Mouse (Mus musculus): Measurements from ENCODE around the gene Plin2.
"Not testable (repeated sequence)": the region's sequence is repeated elsewhere in the genome, so short reads cannot be mapped to it uniquely, and the experiment has no call there.

GRCm38 (mm10) chr4:86634312-86634711, 35.5 kb downstream of the Plin2 start:
- TF ChIP-seq CTCF (IDR thresholded peaks at IDR 0.05; ENCODE audit: borderline replicate concordance, control insufficient read depth, extremely low read depth, insufficient read depth, low read length, poor library complexity); POLR2A (IDR thresholded peaks at IDR 0.05; ENCODE audit: control insufficient read depth, extremely low read depth, insufficient read depth, low read length, poor library complexity): not testable (repeated sequence)
